8 mouse cellular contexts compared by ENCODE assay signal in the genomic region with DNA sequence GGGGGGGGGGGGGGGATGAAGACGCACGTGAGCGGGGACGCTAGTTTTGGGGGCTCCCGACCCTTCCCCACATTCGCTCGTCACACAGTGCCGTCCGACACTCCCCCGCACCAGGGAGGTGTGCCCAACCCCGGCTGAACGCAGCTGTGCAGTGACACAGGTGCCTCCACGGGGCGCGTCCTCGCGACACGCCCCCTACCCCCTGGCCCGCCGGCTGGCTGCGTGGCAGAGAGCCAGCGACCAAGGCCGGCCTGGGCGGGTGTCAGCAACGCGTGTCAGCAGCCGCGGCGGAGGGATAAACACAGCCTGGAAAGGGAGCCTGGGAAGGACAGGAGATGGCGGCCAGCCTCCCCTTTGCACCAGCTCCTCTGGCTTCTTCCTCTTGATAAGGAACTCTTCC. TPM values are rescaled to one million over a fixed set of nuclear protein-coding genes. Genes with fewer than 3 reads are reported as not detected.
DNase-seq lines count a peak whose midpoint lies in the region; ATAC-seq and TF ChIP-seq lines count a peak whose summit lies in the region.

No protein-coding gene starts in this region.

- H3K36me3 ChIP-seq in forebrain, postnatal 0 days (ENCODE audit: insufficient read depth): no peaks in the 10 kb centered on the region
- no peaks in the 10 kb centered on the region for H3K36me3 ChIP-seq in midbrain, embryonic 16.5 days (ENCODE audit: control insufficient read depth, insufficient read depth, low read length)

- peak; percentile 38 to 48 for DNase-seq in cerebellum, adult 2 months
- no peak for DNase-seq in cerebellum, postnatal 4 days (ENCODE audit: low spot score in 2 of 2)
- DNase-seq in R1 (ENCODE audit: low read depth, low spot score): peak; percentile 55
- DNase-seq in forebrain, postnatal 0 days: peak; percentile 33
- DNase-seq in kidney, postnatal 4 days: peak; percentile 60 to 69
- no peak for DNase-seq in yolk sac, embryonic 10.5 days (ENCODE audit: low spot score)
- no peak for DNase-seq in layer of hippocampus, adult 9-11 months

- H3K4me2 ChIP-seq in forebrain, postnatal 0 days (ENCODE audit: low read depth): peak overlapping the region; percentile 99
- peak overlapping the region; percentile 99 for H3K4me2 ChIP-seq in midbrain, embryonic 16.5 days (ENCODE audit: low read length)

- H3K9me3 ChIP-seq in forebrain, postnatal 0 days (ENCODE audit: low read length): no peaks in the 10 kb centered on the region
- no peaks in the 10 kb centered on the region for H3K9me3 ChIP-seq in midbrain, embryonic 16.5 days (replicated peaks; ENCODE audit: control insufficient read depth, low read length, poor library complexity, severe bottlenecking)

- WGBS in cerebellum, adult 2 months: 2% methylated on average over 30 of the region's 30 CpGs
- 2% methylated on average over 28 of the region's 30 CpGs for whole genome bisulfite sequencing in forebrain, postnatal 0 days
- 0% methylated on average over 19 of the region's 30 CpGs for WGBS in midbrain, embryonic 16.5 days

- ATAC-seq in forebrain, postnatal 0 days: no peak
- no peak for ATAC-seq in midbrain, embryonic 16.5 days

- H3K27ac ChIP-seq in cerebellum, adult 2 months (ENCODE audit: insufficient read depth, low read length): 0 out of 2 replicates have a peak overlapping the region, but pooled peaks have one; percentile 7
- no peak overlapping the region for H3K27ac ChIP-seq in forebrain, postnatal 0 days (ENCODE audit: low read depth, low read length)
- peak overlapping the region; percentile 64 for H3K27ac ChIP-seq in midbrain, embryonic 16.5 days (ENCODE audit: low read length)

- no peak for TF ChIP-seq CTCF in cerebellum, adult 2 months (IDR thresholded peaks at IDR 0.05; ENCODE audit: borderline replicate concordance, insufficient read depth, low read depth, low read length)
- no peak for TF ChIP-seq CTCF in forebrain, postnatal 0 days (IDR thresholded peaks at IDR 0.05; ENCODE audit: low read depth)

- TF ChIP-seq POLR2A in cerebellum, adult 2 months (IDR thresholded peaks at IDR 0.05; ENCODE audit: borderline replicate concordance, insufficient read depth, low read length): no peak

- H3K4me3 ChIP-seq in cerebellum, adult 2 months (replicated peaks; ENCODE audit: insufficient read depth, low read depth, low read length): peak overlapping the region; percentile 78
- H3K4me3 ChIP-seq in forebrain, postnatal 0 days (ENCODE audit: low read depth, low read length): peak overlapping the region; percentile 55
- peak overlapping the region; percentile 56 for H3K4me3 ChIP-seq in midbrain, embryonic 16.5 days (ENCODE audit: low read depth, low read length)

- H3K27me3 ChIP-seq in cerebellum, adult 2 months (ENCODE audit: control insufficient read depth, insufficient read depth, low read length): no peaks in the 10 kb centered on the region
- no peaks in the 10 kb centered on the region for H3K27me3 ChIP-seq in forebrain, postnatal 0 days (ENCODE audit: insufficient read depth, low read length)
- no peaks in the 10 kb centered on the region for H3K27me3 ChIP-seq in midbrain, embryonic 16.5 days (ENCODE audit: control insufficient read depth, insufficient read depth, low read depth, low read length)

- peaks cover 25% of the 10 kb centered on the region for H3K4me1 ChIP-seq in cerebellum, adult 2 months (ENCODE audit: control insufficient read depth, insufficient read depth, low read length)
- H3K4me1 ChIP-seq in forebrain, postnatal 0 days (ENCODE audit: insufficient read depth): peaks cover 30% of the 10 kb centered on the region
- peaks cover 66% of the 10 kb centered on the region for H3K4me1 ChIP-seq in midbrain, embryonic 16.5 days (ENCODE audit: control insufficient read depth, insufficient read depth, low read length)

- peak overlapping the region; percentile 60 for H3K9ac ChIP-seq in forebrain, postnatal 0 days
- peak overlapping the region; percentile 70 for H3K9ac ChIP-seq in midbrain, embryonic 16.5 days (ENCODE audit: low read depth, low read length)

RNA-seq across cellular contexts. Expression of a gene that starts 2.9 kb away (rescaled TPM):
- polyA plus RNA-seq in cerebellum, adult 2 months (2012; rRNA removed): 83.3 and 85.2 TPM in 2 replicates
- total RNA-seq in forebrain, postnatal 0 days (2014; rRNA removed): 13.5 and 21.2 TPM in 2 replicates
- 4.7 and 6.8 TPM in 2 replicates for polyA plus RNA-seq in forebrain, postnatal 0 days (2015; fragmentation: Nextera tagmentation; extraction: Ambion mirVana)
- polyA plus RNA-seq in midbrain, embryonic 16.5 days (2015; fragmentation: Nextera tagmentation; extraction: Ambion mirVana): 11.4 and 11.7 TPM in 2 replicates

RNA-seq across cellular contexts. Expression of a gene that starts 16.1 kb away (rescaled TPM):
- 7.5 and 8.6 TPM in 2 replicates for polyA plus RNA-seq in cerebellum, adult 2 months (2012; rRNA removed)
- 6.1 and 8.3 TPM in 2 replicates for total RNA-seq in forebrain, postnatal 0 days (2014; rRNA removed)
- polyA plus RNA-seq in forebrain, postnatal 0 days (2015; fragmentation: Nextera tagmentation; extraction: Ambion mirVana): 6.3 and 6.8 TPM in 2 replicates
- 8.8 and 9.7 TPM in 2 replicates for polyA plus RNA-seq in midbrain, embryonic 16.5 days (2015; fragmentation: Nextera tagmentation; extraction: Ambion mirVana)

RNA-seq across cellular contexts. Expression of a gene that starts 43.4 kb away (rescaled TPM):
- polyA plus RNA-seq in cerebellum, adult 2 months (2012; rRNA removed): 4.1 and 4.4 TPM in 2 replicates
- 8.0 and 9.5 TPM in 2 replicates for total RNA-seq in forebrain, postnatal 0 days (2014; rRNA removed)
- 3.4 and 5.1 TPM in 2 replicates for polyA plus RNA-seq in forebrain, postnatal 0 days (2015; fragmentation: Nextera tagmentation; extraction: Ambion mirVana)
- 3.8 and 4.4 TPM in 2 replicates for polyA plus RNA-seq in midbrain, embryonic 16.5 days (2015; fragmentation: Nextera tagmentation; extraction: Ambion mirVana)

RNA-seq across cellular contexts. Expression of a gene that starts 44.9 kb away (rescaled TPM):
- 51.8 and 53.5 TPM in 2 replicates for polyA plus RNA-seq in cerebellum, adult 2 months (2012; rRNA removed)
- 58.2 and 64.1 TPM in 2 replicates for total RNA-seq in forebrain, postnatal 0 days (2014; rRNA removed)
- polyA plus RNA-seq in forebrain, postnatal 0 days (2015; fragmentation: Nextera tagmentation; extraction: Ambion mirVana): 38.7 and 44.6 TPM in 2 replicates
- polyA plus RNA-seq in midbrain, embryonic 16.5 days (2015; fragmentation: Nextera tagmentation; extraction: Ambion mirVana): 49.2 and 54.9 TPM in 2 replicates

Comparison
In these comparisons a context has a peak if more than half of its experiments do, and no peak if none do; other contexts are left out.
1. DNase-seq: peak in cerebellum, adult 2 months (2 of 2), R1 (single experiment), forebrain, postnatal 0 days (single experiment) and kidney, postnatal 4 days (2 of 2); none in cerebellum, postnatal 4 days (0 of 2), yolk sac, embryonic 10.5 days (single experiment) and layer of hippocampus, adult 9-11 months (single experiment).
2. Peak in every context shown above with its lines, with median percentiles within 50 percentile points of each other: H3K4me3 ChIP-seq.